Mouse (Mus musculus): ENCODE measurements around the gene Zfp740. TPM values are rescaled to one million over a fixed set of nuclear protein-coding genes. Genes with fewer than 3 reads are reported as not detected.
"Not testable (repeated sequence)": the region's sequence is repeated elsewhere in the genome, so short reads cannot be mapped to it uniquely, and the experiment has no call there.

Gene Zfp740
- polyA plus RNA-seq, 1 experiment from 2014 or later = 50.1 TPM

DNA sequence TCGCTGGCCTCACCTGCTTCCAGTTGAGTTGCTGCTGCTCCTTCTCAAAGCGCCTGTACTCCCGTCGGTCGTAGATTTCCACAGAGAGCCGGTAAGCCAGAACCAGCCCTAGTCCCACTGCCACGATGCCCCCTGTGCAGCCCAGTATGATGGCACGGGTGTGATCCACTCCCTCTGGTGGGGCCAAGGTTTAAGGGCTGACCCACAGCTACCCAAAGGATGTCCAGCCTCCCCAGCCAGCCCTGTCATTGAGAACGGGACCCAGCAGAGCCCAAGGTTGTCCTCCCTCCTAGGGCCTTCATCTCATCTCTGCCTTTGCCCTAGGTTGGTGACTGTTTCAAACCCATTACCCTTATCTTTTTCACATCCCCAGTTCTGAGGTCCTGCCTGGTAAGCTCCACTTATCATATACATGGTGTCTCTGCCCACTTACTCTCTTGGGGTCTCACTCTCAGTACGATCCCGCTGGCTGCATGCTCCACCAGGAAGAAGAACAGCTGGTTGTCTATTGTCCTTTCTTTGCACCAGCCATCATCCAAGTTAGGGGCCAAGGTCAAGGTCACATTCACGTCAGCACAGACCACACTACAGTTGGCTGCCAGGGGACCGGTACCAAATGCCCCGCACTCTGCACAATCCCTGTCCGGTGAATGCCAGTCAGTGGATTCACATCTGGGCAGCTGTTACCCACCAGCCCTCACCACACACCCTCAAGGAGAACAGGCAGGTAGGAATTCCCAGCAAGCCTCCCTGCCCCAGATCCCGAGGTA lies 13.6 kb downstream of the Zfp740 start:
- H3K27me3 ChIP-seq (ENCODE audit: insufficient read depth, poor library complexity, severe bottlenecking) = no peaks in the 10 kb centered on the region
- H3K36me3 ChIP-seq = peaks cover 57% of the 10 kb centered on the region
- H3K27ac ChIP-seq = peak overlapping the region; percentile 6; the same call in 1 of the 2 replicates
- H3K4me1 ChIP-seq = peaks cover 22% of the 10 kb centered on the region
- WGBS = 81% methylated on average over 16 of the region's 16 CpGs
- no peak for DNase-seq (ENCODE audit: low spot score)
- no peaks in the 10 kb centered on the region for H3K9me3 ChIP-seq
- no peak overlapping the region for H3K4me3 ChIP-seq

DNA sequence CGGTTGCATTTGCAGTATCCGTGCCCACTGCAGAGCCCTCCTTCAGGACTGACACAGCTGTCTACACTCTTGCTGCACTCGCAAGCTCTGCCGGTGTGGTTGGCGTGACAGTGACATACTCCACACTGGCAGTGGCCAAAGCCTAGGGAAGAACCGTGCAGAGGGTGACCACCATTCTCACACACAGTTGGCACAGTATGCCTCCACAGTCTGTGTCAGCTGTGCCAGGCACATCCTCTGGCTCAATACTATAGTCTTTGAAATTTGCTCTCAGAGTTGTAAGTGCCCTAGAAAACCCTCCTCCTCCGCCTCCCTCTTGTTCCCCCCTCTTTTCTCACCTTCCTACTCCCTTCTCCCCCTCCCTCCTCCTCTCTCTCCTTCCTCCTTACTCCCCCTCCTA lies 14.3 kb downstream of the Zfp740 start:
- H3K4me1 ChIP-seq = peaks cover 18% of the 10 kb centered on the region
- H3K4me3 ChIP-seq = no peak overlapping the region
- peaks cover 51% of the 10 kb centered on the region for H3K36me3 ChIP-seq
- no peak for DNase-seq (ENCODE audit: low spot score)
- H3K27ac ChIP-seq = peak overlapping the region; percentile 36; the same call in 1 of the 2 replicates
- H3K27me3 ChIP-seq (ENCODE audit: insufficient read depth, poor library complexity, severe bottlenecking) = peaks cover 6% of the 10 kb centered on the region
- no peaks in the 10 kb centered on the region for H3K9me3 ChIP-seq
- WGBS = 77% methylated on average over 7 of the region's 7 CpGs

DNA sequence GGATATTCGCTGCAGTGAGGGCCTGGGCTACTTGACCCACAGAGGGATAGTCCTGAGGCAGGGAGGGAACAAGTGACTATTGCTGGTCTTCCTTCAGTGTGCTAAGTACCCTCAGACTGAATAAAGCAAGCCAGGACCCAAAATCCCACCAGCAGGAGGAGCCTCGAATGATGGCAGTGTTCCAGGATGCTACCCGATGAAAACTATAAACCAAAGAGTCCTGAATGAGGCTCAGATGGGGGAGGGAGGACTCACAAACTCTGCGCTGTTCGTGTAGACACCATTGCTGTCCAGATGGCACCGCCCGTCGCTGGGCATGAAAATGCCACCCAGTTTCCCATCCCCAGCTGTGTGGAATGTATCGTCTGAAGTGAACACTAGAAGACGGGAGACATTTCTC lies 19.3 kb downstream of the Zfp740 start:
- Histone ChIP-seq H3K9me3 (no peaks in the 10 kb centered on the region), H3K4me1 (peaks cover 16% of the 10 kb centered on the region), H3K4me3 (no peak overlapping the region), H3K27ac (no peak overlapping the region), H3K36me3 (peaks cover 4% of the 10 kb centered on the region), H3K27me3 (ENCODE audit: insufficient read depth, poor library complexity, severe bottlenecking) (peaks cover 31% of the 10 kb centered on the region)
- no peak for DNase-seq (ENCODE audit: low spot score)
- WGBS = 58% methylated on average over 10 of the region's 10 CpGs

DNA sequence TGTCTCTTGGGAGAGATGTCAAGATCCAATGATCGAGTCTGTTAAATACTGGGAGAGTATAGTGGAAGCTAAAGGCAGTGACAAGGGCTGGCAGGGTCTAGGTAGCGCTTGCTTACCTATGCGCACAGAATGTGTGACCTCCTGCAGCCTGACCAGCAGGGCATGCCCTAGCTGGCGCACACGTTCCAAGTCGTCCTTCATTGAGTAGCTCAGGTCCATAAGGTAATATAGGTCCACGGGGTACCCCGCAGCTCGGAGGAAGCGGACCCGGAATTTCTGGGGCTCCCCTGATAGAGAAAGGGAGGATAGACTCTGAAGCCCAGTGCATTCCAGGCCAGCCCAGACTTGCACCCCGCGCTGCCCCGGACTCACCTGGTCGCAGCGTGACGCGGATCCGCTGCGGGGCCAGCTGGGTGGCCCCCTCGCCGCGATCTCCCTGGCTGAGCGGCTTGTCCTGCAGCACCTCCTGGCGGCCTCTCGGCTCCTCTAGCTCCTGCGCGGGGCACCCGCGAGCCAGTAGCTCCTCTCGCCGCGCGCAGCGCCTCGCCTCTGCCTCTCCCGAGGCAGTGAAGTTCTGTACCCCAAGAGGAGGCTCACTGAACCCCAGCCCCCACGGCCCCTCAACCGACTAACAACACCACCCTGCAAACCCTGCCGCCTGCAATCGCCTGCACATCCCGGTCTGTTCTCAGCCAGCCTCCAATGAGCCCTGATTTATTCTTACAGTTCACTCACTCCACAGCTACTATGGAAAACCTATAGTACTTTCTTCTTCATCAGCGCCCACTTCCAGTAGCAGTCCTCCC lies 21.3 kb downstream of the Zfp740 start:
- Histone ChIP-seq H3K27ac (peak overlapping the region; percentile 47; the same call in 1 of the 2 replicates), H3K36me3 (no peaks in the 10 kb centered on the region), H3K27me3 (ENCODE audit: insufficient read depth, poor library complexity, severe bottlenecking) (peaks cover 34% of the 10 kb centered on the region), H3K4me3 (peak overlapping the region; percentile 63), H3K4me1 (peaks cover 15% of the 10 kb centered on the region), H3K9me3 (no peaks in the 10 kb centered on the region)
- DNase-seq (ENCODE audit: low spot score) = peak; percentile 87
- WGBS = 3% methylated on average over 43 of the region's 43 CpGs

DNA sequence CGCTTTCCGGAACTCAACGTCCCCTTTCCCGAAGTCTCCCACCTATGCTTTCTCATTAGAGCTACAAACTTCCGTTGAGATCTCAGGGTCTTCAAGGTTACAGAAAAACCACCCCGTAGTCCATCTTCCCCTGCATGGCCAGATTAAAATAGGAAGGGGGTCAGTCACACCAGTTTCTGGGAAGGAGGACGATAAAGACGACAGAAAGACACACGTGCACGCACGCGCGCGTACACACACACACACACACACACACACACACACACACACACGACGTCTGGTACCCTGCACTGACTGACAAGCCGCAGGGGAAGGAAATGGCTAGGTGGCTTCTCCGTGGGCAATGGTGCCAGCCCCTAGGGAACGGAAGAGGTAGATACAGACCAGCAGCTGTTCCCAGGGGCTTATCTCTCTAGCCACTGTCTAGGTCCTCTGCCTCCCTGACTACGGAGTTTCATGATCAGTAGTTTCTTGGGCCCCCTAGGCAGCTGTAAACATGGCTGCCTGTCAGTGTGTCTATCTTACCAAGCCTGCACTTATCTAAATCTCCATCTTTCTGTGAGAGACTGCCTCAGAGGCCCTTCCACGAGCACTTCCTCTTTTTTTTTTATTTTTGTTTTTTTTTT lies 22.1 kb downstream of the Zfp740 start:
- DNase-seq (ENCODE audit: low spot score) = no peak
- 15% methylated on average over 21 of the region's 21 CpGs for WGBS
- Histone ChIP-seq H3K4me1 (peaks cover 15% of the 10 kb centered on the region), H3K4me3 (peak overlapping the region; percentile 63), H3K27me3 (ENCODE audit: insufficient read depth, poor library complexity, severe bottlenecking) (peaks cover 34% of the 10 kb centered on the region), H3K27ac (peak overlapping the region; percentile 47; the same call in 1 of the 2 replicates), H3K36me3 (no peaks in the 10 kb centered on the region), H3K9me3 (no peaks in the 10 kb centered on the region)

DNA sequence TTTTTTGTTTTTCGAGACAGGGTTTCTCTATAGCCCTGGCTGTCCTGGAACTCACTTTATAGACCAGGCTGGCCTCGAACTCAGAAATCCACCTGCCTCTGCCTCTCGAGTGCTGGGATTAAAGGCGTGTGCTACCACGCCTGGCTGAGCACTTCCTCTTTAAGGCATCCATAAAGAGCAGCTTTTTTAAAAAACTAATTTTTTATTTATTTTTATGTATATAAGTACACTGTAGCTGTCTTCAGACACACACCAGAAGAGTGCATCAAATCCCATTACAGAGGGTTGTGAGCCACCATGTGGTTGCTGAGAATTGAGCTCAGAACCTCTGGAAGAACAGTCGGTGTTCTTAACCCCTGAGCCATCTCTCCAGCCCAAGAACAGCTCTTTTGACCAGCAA lies 22.6 kb downstream of the Zfp740 start:
- not testable (repeated sequence) for H3K4me3 ChIP-seq; DNase-seq (ENCODE audit: low spot score); H3K9me3 ChIP-seq; H3K27ac ChIP-seq; H3K36me3 ChIP-seq
- Histone ChIP-seq H3K27me3 (ENCODE audit: insufficient read depth, poor library complexity, severe bottlenecking) (peaks cover 35% of the 10 kb centered on the region), H3K4me1 (peaks cover 15% of the 10 kb centered on the region)
- 65% methylated on average over 6 of the region's 6 CpGs for WGBS

DNA sequence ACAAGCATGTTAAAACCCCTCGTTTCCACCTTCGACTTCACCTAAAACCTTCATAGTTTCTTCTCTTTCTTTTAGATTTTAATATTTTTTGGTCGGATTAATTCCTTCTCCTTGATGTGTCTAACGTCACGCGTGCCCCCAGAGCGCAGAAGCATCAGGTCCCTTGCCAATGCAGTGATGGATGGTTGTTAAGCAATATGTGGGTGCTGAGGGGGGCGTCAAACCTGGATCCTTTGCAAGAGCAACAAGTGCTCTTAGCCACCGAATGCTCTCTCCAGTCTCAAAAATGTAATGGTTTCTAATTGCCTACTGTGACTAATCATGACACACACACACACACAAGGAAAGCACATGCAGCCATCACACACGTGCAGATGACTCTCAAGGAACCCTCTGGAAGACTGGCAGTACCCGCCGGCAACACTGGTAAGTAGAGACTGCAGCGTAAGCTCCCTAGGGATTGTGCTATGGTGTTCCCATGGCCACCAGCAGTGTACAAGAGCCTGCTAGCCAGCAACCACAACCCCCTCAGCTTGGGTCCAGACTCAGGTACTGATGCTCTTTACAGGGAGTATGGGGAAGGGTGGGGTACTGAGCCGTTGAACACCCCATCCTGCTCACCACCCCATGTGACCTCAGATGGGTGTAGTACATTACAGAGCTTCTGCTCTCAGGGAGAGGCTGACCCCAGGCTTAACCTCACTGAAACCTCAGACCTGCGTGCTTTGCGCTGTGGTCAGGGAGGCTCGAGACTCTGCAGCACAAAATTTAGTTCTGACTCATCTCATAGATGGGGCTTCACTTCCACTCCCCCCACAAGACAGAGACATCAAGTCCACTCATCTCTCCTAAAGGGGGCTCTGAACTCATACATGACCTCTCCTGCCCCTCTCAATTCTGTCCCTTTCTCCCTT lies 27.6 kb downstream of the Zfp740 start:
- Histone ChIP-seq H3K4me1 (peaks cover 27% of the 10 kb centered on the region), H3K27me3 (ENCODE audit: insufficient read depth, poor library complexity, severe bottlenecking) (peaks cover 14% of the 10 kb centered on the region; the same call in 1 of the 2 replicates), H3K27ac (no peak overlapping the region), H3K4me3 (no peak overlapping the region), H3K36me3 (0 out of 2 replicates have a peak, but pooled peaks cover 4% of the 10 kb centered on the region), H3K9me3 (no peaks in the 10 kb centered on the region)
- DNase-seq (ENCODE audit: low spot score) = no peak
- WGBS = 79% methylated on average over 17 of the region's 17 CpGs

DNA sequence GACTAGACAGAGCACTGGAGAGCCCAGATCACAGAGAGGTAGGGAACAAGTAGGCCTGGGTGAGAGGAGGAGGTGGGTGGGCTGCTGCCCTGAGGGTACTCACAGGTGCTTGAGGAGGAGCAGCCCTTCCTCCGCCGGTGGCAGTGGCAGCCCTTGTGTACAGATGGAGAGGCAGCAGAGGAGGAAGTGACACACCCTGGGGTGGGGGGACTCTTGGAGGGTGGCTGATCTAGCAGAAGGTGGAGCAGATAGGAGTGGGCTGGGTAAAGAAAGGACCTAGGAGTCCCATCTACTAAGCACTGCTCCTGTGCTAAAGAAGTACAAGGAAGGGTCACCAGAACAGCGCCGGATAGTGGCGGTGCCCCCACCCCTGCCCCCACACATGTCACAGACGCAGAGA lies 28.7 kb downstream of the Zfp740 start, which contains the start of gene Itgb7:
Gene Itgb7 (minus strand): TSS at position 197 of the 400 bp plus-strand sequence.
- Histone ChIP-seq H3K9me3 (no peaks in the 10 kb centered on the region), H3K4me1 (peaks cover 33% of the 10 kb centered on the region), H3K36me3 (0 out of 2 replicates have a peak, but pooled peaks cover 6% of the 10 kb centered on the region), H3K4me3 (no peak within 1 kb of the TSS; the same call in 1 of the 2 replicates), H3K27me3 (ENCODE audit: insufficient read depth, poor library complexity, severe bottlenecking) (peaks cover 10% of the 10 kb centered on the region; the same call in 1 of the 2 replicates), H3K27ac (peak within 1 kb of the TSS; percentile 43; the same call in 1 of the 2 replicates)
- WGBS = 34% methylated on average over 6 of the region's 6 CpGs
- DNase-seq (ENCODE audit: low spot score) = no peak

DNA sequence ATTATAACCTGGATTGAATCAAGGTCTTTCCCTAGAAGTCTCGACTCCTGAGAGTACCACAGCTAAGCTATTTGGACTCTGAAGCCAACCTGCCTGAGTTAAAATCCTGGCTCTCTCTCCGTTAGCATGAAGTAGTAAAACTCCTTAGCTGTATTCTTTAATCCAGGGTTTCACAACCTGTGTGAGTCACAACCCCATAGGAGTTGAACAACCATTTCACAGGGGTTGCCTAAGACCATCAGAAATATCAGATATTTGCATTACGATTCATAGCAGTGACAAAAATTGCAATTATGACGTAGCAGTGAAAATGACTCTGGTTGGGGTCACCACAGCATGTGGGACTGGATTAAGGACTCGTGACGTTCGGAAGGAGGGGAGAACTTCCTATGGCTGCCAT lies 29.7 kb downstream of the Zfp740 start:
- DNase-seq (ENCODE audit: low spot score) = no peak
- WGBS = 86% methylated on average over 7 of the region's 7 CpGs
- H3K4me3 ChIP-seq = no peak overlapping the region
- H3K27ac ChIP-seq = no peak overlapping the region
- peaks cover 10% of the 10 kb centered on the region; the same call in 1 of the 2 replicates for H3K27me3 ChIP-seq (ENCODE audit: insufficient read depth, poor library complexity, severe bottlenecking)
- no peaks in the 10 kb centered on the region for H3K9me3 ChIP-seq
- H3K36me3 ChIP-seq = peaks cover 6% of the 10 kb centered on the region; the same call in 1 of the 2 replicates
- H3K4me1 ChIP-seq = peaks cover 33% of the 10 kb centered on the region

DNA sequence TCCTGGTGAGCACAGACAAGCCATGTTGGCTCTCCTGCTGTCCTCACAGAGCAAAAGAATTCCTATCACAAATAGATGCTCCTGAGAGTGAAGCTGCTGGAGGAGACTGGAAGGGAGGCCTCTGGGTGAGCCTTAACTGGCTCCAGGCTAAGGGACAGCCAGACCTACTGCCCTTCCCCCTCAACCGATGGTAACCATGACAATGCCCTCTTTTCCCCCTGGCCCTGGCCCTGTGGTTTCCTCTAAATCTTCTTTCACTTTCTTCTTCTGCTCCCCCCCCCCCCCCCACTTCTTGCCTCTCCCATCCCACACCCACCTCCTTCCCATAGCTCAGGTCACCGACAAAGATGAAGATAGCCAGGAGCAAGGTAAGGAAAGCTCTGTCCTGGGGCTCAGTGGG lies 30.8 kb downstream of the Zfp740 start:
- Histone ChIP-seq H3K36me3 (peaks cover 6% of the 10 kb centered on the region; the same call in 1 of the 2 replicates), H3K4me3 (no peak overlapping the region), H3K27ac (no peak overlapping the region), H3K4me1 (peaks cover 33% of the 10 kb centered on the region), H3K9me3 (no peaks in the 10 kb centered on the region), H3K27me3 (ENCODE audit: insufficient read depth, poor library complexity, severe bottlenecking) (peaks cover 7% of the 10 kb centered on the region; the same call in 1 of the 2 replicates)
- DNase-seq (ENCODE audit: low spot score) = no peak
- 21% methylated on average over 2 of the region's 2 CpGs for WGBS

DNA sequence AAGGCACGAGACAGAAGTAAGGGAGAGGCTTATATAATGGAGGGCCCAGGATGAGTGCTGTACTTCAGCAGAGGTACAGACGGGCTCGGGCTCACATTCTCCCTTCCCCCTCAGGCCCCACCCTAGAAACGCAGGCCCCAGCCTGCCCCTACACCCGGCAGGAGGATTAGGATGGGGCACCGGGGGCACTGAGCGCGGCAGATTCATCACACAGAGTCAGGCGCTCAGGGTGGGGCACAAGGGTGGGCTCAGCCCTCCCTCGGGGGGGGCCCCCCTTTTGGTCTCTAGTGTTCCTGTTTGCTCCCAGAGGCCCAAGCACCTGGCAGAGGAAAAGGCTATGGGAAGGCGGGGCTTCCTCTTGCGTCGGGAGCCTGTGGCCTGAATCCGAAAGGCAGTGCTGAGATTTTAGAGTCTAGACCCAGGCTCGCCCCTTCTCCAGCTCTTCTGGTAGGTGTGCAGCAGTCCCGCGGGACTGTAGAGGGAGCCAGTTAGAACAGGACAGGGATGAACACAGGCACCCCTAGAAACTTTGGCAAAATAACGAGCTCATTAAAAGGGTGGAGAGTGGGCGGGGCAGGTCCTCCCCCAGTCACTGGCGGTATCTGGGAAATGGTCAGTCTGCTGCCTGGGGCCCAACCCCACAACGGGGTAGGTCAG lies 32.5 kb downstream of the Zfp740 start:
- H3K27me3 ChIP-seq (ENCODE audit: insufficient read depth, poor library complexity, severe bottlenecking) = peaks cover 13% of the 10 kb centered on the region
- peaks cover 37% of the 10 kb centered on the region for H3K4me1 ChIP-seq
- peaks cover 6% of the 10 kb centered on the region; the same call in 1 of the 2 replicates for H3K36me3 ChIP-seq
- WGBS = 27% methylated on average over 21 of the region's 21 CpGs
- H3K27ac ChIP-seq = peak overlapping the region; percentile 82
- H3K4me3 ChIP-seq = peak overlapping the region; percentile 47
- H3K9me3 ChIP-seq = no peaks in the 10 kb centered on the region
- DNase-seq (ENCODE audit: low spot score) = no peak
